Mouse (Mus musculus): ENCODE data around the gene Rergl. TPM values are rescaled to one million over a fixed set of nuclear protein-coding genes. Genes with fewer than 3 reads are reported as not detected.

Gene Rergl
- not detected in 2 replicates for polyA plus RNA-seq (2015; fragmentation: Nextera tagmentation; extraction: Ambion mirVana)

- 36% methylated on average over 1 of the region's 1 CpGs for WGBS
- H3K4me2 ChIP-seq = no peak within 1 kb of the TSS
- no peak within 1 kb of the TSS for H3K4me3 ChIP-seq
- no peak within 1 kb of the TSS for H3K27ac ChIP-seq
- H3K9ac ChIP-seq = no peak within 1 kb of the TSS
- no peaks in the 10 kb centered on the region for H3K4me1 ChIP-seq
- ATAC-seq (ENCODE audit: insufficient number of reproducible peaks, insufficient read depth, low FRiP score, low TSS enrichment, low read depth) = no peak
- no peaks in the 10 kb centered on the region for H3K9me3 ChIP-seq
- H3K36me3 ChIP-seq = no peaks in the 10 kb centered on the region
- no peaks in the 10 kb centered on the region for H3K27me3 ChIP-seq
Measured at GRCm38 (mm10) chr6:139501876-139502275, at the start of gene Rergl. Rergl (minus strand) TSS chr6:139501976.

- no peaks in the 10 kb centered on the region for H3K4me1 ChIP-seq
- no peak overlapping the region for H3K4me3 ChIP-seq
- H3K27ac ChIP-seq = no peak overlapping the region
- no peak overlapping the region for H3K4me2 ChIP-seq
- no peak overlapping the region for H3K9ac ChIP-seq
- no peak for ATAC-seq (ENCODE audit: insufficient number of reproducible peaks, insufficient read depth, low FRiP score, low TSS enrichment, low read depth)
- H3K9me3 ChIP-seq = no peaks in the 10 kb centered on the region
- no peaks in the 10 kb centered on the region for H3K27me3 ChIP-seq
- WGBS = 56% methylated on average over 2 of the region's 2 CpGs
- no peaks in the 10 kb centered on the region for H3K36me3 ChIP-seq
Measured at GRCm38 (mm10) chr6:139538469-139538868, 36.7 kb upstream of the Rergl start.

GRCm38 (mm10) chr6:139525406-139525805 lies 23.6 kb upstream of the Rergl start:
- H3K4me1 ChIP-seq = peaks cover 4% of the 10 kb centered on the region; the same call in 1 of the 2 replicates
- H3K36me3 ChIP-seq = no peaks in the 10 kb centered on the region
- no peak overlapping the region for H3K4me2 ChIP-seq
- H3K4me3 ChIP-seq = no peak overlapping the region
- H3K9me3 ChIP-seq = no peaks in the 10 kb centered on the region
- no peak overlapping the region for H3K9ac ChIP-seq
- no peak overlapping the region for H3K27ac ChIP-seq
- ATAC-seq (ENCODE audit: insufficient number of reproducible peaks, insufficient read depth, low FRiP score, low TSS enrichment, low read depth) = no peak
- no peaks in the 10 kb centered on the region for H3K27me3 ChIP-seq

- Histone ChIP-seq H3K27me3 (no peaks in the 10 kb centered on the region), H3K27ac (no peak overlapping the region), H3K4me1 (peaks cover 4% of the 10 kb centered on the region; the same call in 1 of the 2 replicates), H3K4me3 (no peak overlapping the region), H3K4me2 (no peak overlapping the region), H3K36me3 (no peaks in the 10 kb centered on the region), H3K9me3 (no peaks in the 10 kb centered on the region), H3K9ac (no peak overlapping the region)
- ATAC-seq (ENCODE audit: insufficient number of reproducible peaks, insufficient read depth, low FRiP score, low TSS enrichment, low read depth) = no peak
- WGBS = 53% methylated on average over 5 of the region's 5 CpGs
Measured at GRCm38 (mm10) chr6:139524288-139524687, 22.5 kb upstream of the Rergl start.

DNA sequence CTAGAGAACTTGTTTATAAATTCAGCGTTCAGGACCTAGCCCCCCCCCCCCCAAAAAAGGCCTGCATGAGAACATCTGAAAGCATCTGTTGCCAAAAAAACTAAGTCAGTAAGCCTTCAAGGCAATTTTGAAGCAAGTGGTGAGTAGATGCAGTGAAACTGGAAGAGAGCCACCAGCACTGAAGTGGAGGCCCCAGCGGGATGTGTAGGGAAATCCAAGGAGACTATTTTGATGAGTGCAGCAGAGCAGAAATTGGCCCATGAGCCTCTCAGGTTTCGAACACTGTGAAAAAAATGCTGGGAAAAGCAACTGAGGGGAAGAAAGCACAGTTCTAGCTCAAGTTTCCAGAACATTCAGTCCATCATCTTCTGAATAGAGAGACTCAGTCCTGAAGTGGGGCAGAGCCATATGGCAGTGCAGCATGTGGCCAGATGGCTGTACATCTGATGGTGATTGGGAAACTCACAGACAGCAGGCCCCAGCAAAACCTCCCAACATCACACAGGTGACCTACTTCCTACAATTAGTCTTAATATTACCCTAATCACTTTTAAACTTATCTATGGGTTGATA lies 13.2 kb upstream of the Rergl start:
- Histone ChIP-seq H3K4me3 (no peak overlapping the region), H3K27me3 (no peaks in the 10 kb centered on the region), H3K36me3 (no peaks in the 10 kb centered on the region), H3K9me3 (no peaks in the 10 kb centered on the region), H3K4me2 (no peak overlapping the region), H3K9ac (no peak overlapping the region), H3K27ac (no peak overlapping the region), H3K4me1 (no peaks in the 10 kb centered on the region)
- 78% methylated on average over 3 of the region's 3 CpGs for WGBS
- no peak for ATAC-seq (ENCODE audit: insufficient number of reproducible peaks, insufficient read depth, low FRiP score, low TSS enrichment, low read depth)

DNA sequence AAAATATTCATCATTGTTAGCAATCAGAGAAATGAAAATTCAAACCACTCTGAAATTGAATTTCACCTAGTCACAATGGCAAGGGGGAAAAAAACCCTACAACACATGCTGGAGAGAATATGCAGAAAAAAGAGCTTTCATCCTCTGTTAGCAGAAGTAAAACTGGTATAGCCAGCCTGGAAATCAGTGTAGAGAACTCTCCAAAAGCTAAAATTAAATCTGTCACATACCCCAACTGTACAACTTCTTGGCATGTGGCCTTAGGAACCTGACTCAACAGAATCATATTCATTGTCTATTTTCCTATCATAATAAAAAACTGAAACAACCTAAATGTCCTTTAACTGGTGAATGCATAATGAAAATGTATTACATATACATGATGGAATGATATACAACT lies 22.0 kb downstream of the Rergl start:
- no peaks in the 10 kb centered on the region for H3K27me3 ChIP-seq
- no peak overlapping the region for H3K4me3 ChIP-seq
- H3K9me3 ChIP-seq = no peaks in the 10 kb centered on the region
- no peak overlapping the region for H3K27ac ChIP-seq
- H3K4me1 ChIP-seq = no peaks in the 10 kb centered on the region
- H3K4me2 ChIP-seq = no peak overlapping the region
- no peaks in the 10 kb centered on the region for H3K36me3 ChIP-seq
- H3K9ac ChIP-seq = no peak overlapping the region
- ATAC-seq (ENCODE audit: insufficient number of reproducible peaks, insufficient read depth, low FRiP score, low TSS enrichment, low read depth) = no peak

- H3K4me1 ChIP-seq = no peaks in the 10 kb centered on the region
- H3K27ac ChIP-seq = no peak overlapping the region
- no peak overlapping the region for H3K9ac ChIP-seq
- H3K4me2 ChIP-seq = no peak overlapping the region
- no peaks in the 10 kb centered on the region for H3K27me3 ChIP-seq
- no peak for ATAC-seq (ENCODE audit: insufficient number of reproducible peaks, insufficient read depth, low FRiP score, low TSS enrichment, low read depth)
- no peaks in the 10 kb centered on the region for H3K36me3 ChIP-seq
- H3K4me3 ChIP-seq = no peak overlapping the region
- WGBS = 77% methylated on average over 6 of the region's 6 CpGs
- no peaks in the 10 kb centered on the region for H3K9me3 ChIP-seq
Measured at GRCm38 (mm10) chr6:139464980-139465379, 36.8 kb downstream of the Rergl start.

GRCm38 (mm10) chr6:139464292-139464691 lies 37.5 kb downstream of the Rergl start:
- Histone ChIP-seq H3K4me2 (no peak overlapping the region), H3K27me3 (no peaks in the 10 kb centered on the region), H3K9me3 (no peaks in the 10 kb centered on the region), H3K9ac (no peak overlapping the region), H3K36me3 (no peaks in the 10 kb centered on the region), H3K27ac (no peak overlapping the region), H3K4me1 (no peaks in the 10 kb centered on the region), H3K4me3 (no peak overlapping the region)
- no peak for ATAC-seq (ENCODE audit: insufficient number of reproducible peaks, insufficient read depth, low FRiP score, low TSS enrichment, low read depth)
- WGBS = 91% methylated on average over 2 of the region's 2 CpGs

- H3K4me1 ChIP-seq = no peaks in the 10 kb centered on the region
- H3K27ac ChIP-seq = no peak overlapping the region
- H3K36me3 ChIP-seq = no peaks in the 10 kb centered on the region
- H3K4me3 ChIP-seq = no peak overlapping the region
- H3K9ac ChIP-seq = no peak overlapping the region
- no peaks in the 10 kb centered on the region for H3K9me3 ChIP-seq
- 37% methylated on average over 5 of the region's 5 CpGs for WGBS
- no peak overlapping the region for H3K4me2 ChIP-seq
- no peaks in the 10 kb centered on the region for H3K27me3 ChIP-seq
- ATAC-seq (ENCODE audit: insufficient number of reproducible peaks, insufficient read depth, low FRiP score, low TSS enrichment, low read depth) = no peak
Measured at GRCm38 (mm10) chr6:139461094-139461493, 40.7 kb downstream of the Rergl start.

- no peaks in the 10 kb centered on the region for H3K36me3 ChIP-seq
- H3K9ac ChIP-seq = no peak overlapping the region
- H3K9me3 ChIP-seq = no peaks in the 10 kb centered on the region
- 86% methylated on average over 10 of the region's 10 CpGs for WGBS
- no peak overlapping the region for H3K4me3 ChIP-seq
- H3K4me2 ChIP-seq = no peak overlapping the region
- ATAC-seq (ENCODE audit: insufficient number of reproducible peaks, insufficient read depth, low FRiP score, low TSS enrichment, low read depth) = no peak
- no peaks in the 10 kb centered on the region for H3K4me1 ChIP-seq
- no peaks in the 10 kb centered on the region for H3K27me3 ChIP-seq
- H3K27ac ChIP-seq = no peak overlapping the region
Measured at GRCm38 (mm10) chr6:139460470-139460869, 41.3 kb downstream of the Rergl start.

- Histone ChIP-seq H3K4me2 (no peak overlapping the region), H3K36me3 (no peaks in the 10 kb centered on the region), H3K4me1 (no peaks in the 10 kb centered on the region), H3K9ac (no peak overlapping the region), H3K4me3 (no peak overlapping the region), H3K9me3 (no peaks in the 10 kb centered on the region), H3K27me3 (no peaks in the 10 kb centered on the region), H3K27ac (no peak overlapping the region)
- WGBS = 79% methylated on average over 2 of the region's 2 CpGs
- ATAC-seq (ENCODE audit: insufficient number of reproducible peaks, insufficient read depth, low FRiP score, low TSS enrichment, low read depth) = no peak
Measured at GRCm38 (mm10) chr6:139443999-139444398, 57.8 kb downstream of the Rergl start.

Data from embryonic facial prominence, embryonic 13.5 days (tissue).